Mouse (Mus musculus) thymus, postnatal 4 days (tissue): ENCODE measurements at regions not wholly inside any gene's neighbourhood (a gene's known extent, or its start where the extent isn't known, plus 50 kb on each side); places are given as distances from the start of the nearest gene placed in this dataset.
A peak's percentile ranks its signal among the peaks of the same experiment; 100 is the strongest.

ENCODE experiments used
- DNase-seq: peaks from one replicate; pipeline ENCODE4 v3.0.0; 2021

DNA sequence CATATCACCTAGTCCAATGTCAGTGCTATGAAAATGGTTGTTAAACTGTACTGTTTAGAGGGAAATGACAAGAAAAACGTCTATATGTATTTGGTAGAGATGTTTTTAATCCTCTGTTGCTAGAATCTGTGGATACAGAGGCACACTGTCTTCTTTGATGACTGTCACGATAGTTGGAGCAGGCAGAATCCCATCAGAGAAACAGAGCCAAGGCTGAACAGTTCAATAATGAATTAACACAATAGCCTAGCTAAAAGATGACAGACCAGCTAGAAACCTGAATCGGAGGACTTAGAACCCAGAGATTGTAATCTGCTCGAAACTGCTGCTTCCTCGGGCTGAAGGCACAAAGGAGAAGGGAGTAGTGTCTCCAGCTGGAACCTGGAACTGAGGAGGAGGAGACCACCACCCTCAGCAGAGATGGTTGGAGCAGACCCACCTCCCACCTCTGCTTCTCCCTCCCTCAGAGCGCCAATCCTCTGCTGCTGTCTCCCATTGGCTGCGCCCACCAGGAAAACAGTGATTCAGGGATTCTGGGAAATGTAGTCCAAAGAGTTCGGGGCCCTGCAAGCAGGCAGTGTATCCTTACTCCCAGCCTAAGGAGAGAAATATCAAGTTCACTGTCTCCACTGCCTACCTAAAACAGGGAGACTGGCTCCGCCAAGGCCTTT is 98.2 kb upstream of the Mgme1 start:
- DNase-seq = no peak

GRCm38 (mm10) chr2:144173358-144174106 is 96.9 kb upstream of the Mgme1 start:
- DNase-seq = no peak

DNA sequence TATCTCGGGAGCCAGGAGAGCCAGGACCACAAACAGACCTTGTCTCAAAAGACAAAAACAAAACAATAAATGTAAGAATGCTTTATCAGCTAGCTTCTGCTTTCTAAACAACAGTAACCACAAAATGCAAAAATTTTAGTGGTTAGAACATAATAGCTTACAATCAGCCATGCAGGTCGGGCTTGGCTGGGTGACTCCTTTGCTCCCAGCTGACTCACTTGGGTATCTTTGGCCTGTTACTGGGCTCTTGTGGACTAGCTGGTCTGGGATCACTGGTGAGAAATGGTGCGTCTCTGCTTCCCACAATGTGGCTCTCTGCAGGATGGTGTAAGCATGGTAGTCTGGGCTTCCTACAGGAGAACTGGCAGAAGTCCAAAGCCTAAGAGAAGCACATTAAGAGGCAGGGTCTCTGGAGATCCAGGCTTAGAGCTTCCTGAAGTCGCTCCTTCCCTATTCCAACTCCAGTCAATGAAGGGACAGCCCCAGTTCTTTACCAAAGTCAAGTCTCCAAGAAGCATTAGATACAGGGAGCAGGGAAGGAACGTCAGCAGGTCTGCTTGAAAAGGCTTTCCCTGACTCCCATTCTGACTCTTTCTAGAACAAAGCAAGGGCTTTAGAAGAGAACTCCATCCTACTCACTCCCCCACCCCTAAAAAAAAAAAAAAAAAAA is 96.0 kb upstream of the Mgme1 start:
- DNase-seq = no peak

DNA sequence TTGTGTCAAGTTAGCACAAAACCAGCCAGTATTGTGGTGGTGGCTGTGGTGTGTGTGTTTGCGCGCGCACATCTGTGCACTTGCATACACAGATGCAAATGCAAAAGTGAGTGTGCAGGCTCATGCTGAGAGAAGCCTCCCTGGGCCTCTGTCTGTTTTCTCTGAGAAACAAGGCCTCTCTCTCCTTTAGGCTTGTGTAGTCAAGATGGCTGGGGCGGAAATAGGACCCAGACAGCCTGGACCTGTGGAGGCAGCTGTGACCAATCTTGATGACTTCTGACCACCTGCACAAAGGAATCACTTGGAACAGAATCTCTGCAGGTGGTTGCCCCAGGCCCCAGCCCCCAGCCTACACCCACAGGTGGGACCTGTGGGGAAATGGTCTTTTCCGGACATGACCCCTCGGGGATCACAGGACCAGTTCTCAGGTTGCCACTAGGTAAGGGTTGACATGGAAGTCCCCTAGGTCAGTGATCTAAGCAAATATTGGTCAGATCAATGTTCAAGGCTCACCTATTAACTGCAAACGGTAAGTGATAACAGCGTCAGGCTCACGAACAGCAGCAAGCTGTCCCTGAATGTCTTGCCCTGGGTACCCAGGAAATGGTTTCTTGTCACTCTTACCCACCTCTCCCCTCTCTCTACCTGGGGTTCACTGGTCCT is 93.8 kb upstream of the Mgme1 start:
- no peak for DNase-seq

DNA sequence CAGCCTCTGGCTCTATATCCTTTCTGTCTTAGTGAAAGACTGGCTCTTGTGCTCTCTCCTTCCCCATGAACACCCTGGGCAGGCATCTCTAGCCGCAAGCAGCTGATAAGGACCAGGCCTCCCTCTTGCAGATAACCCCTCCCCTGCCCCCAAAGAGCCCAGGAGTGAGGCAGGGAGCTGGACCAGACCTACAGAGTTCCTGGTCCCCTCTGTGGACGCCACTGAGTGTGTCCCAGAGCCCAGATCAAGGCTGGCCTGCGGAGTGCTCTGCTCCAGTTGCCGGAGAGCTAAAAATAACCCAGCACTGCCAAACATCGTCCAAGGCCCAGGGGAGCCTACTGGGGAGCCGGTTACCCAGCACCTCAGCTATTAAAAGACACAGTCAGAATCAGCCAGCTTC is 93.2 kb upstream of the Mgme1 start:
- no peak for DNase-seq

GRCm38 (mm10) chr2:144177920-144178319 is 92.5 kb upstream of the Mgme1 start:
- DNase-seq = peak; percentile 35

- no peak for DNase-seq
These were observed 88.4 kb upstream of the Mgme1 start for GRCm38 (mm10) chr2:144182108-144182507.

- no peak for DNase-seq
These were observed 87.9 kb upstream of the Mgme1 start for GRCm38 (mm10) chr2:144182542-144182941.

GRCm38 (mm10) chr2:144183371-144183944 is 87.0 kb upstream of the Mgme1 start:
- no peak for DNase-seq

DNA sequence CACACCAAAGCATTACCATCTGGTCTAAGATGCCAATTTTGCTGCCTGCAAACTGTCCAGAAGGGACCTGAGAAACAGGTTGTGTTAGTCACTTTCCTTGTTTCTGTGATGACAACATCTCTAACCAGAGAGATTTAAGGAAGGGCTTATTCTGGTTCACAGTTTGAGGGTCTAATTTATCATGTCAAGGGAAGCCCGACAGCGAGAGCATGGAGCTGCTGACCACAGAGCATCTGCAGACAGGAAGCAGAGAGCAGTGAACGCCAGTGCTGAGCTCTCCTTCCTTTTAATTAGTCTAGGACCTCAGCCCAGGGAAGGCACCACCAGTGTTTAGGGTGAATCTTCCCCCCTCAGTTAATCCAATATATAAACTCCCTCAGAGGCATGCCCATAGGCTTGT is 85.3 kb upstream of the Mgme1 start:
- DNase-seq = no peak

GRCm38 (mm10) chr2:144186426-144186825 is 84.0 kb upstream of the Mgme1 start:
- no peak for DNase-seq

- no peak for DNase-seq
These were observed 82.4 kb upstream of the Mgme1 start for GRCm38 (mm10) chr2:144188076-144188475.

DNA sequence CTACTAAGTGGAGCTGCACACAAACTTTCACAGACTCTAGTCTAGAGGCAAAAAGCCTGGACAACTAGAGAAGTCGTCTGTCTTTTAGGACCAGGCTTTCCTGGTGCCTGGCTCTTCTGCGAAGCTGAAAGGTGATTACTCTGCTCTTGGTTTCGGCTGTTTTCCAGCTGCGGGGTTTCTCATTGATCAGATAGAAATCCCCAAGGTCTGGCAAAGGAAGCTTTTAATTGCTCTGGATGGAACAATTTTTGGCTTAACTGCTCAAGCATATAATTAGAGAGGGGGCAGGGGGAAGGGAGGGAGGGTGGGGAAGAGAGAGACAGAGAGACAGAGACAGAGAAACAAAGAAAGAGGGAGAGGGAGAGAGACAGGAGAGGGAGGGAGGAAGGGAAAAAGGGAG is 82.0 kb upstream of the Mgme1 start:
- no peak for DNase-seq

- DNase-seq = no peak
These were observed 80.7 kb upstream of the Mgme1 start for GRCm38 (mm10) chr2:144189756-144190155.

DNA sequence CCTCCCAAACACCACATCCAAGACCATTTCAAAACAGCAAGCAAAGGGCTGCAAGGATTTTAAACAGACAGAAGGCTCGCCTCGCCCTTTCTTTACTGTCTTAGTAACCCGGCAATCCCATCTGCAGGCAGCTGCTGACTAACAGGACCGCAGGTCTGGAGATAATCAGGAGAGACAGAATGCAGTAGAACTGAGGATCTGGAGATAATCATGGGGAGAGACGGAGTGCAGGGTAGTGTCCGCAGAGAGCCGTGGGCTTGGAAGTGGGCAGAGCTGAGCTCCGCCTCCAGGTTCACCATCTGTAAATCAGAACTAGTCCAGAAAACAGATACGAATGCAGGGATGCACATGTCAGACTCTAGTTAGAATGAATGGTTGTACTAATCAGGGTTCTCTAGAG is 79.4 kb upstream of the Mgme1 start:
- DNase-seq = no peak

GRCm38 (mm10) chr2:144191707-144192106 is 78.8 kb upstream of the Mgme1 start:
- no peak for DNase-seq

- DNase-seq = no peak
These were observed 78.0 kb upstream of the Mgme1 start for GRCm38 (mm10) chr2:144192428-144192827.

- DNase-seq = no peak
These were observed 74.6 kb upstream of the Mgme1 start for GRCm38 (mm10) chr2:144195851-144196250.

DNA sequence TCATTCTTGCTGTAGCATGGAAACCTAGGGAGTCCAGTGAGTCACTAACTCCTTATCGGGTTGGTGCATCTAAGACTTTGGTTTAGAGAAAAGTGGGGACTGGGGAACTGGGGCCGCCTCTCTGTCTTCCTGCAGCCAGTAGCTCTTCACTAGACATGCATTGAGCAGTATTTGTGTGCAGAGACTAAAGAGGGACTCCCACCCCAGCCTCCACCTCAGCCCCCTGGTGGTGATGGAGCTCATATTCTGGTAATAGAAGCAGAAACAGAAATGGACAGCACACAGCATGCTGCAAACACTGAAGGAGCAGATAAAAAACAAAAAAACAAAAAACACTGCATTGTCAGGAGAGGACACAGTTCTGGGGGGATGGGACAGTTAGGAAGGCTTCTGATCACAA is 73.3 kb upstream of the Mgme1 start:
- peak; percentile 77 for DNase-seq

DNA sequence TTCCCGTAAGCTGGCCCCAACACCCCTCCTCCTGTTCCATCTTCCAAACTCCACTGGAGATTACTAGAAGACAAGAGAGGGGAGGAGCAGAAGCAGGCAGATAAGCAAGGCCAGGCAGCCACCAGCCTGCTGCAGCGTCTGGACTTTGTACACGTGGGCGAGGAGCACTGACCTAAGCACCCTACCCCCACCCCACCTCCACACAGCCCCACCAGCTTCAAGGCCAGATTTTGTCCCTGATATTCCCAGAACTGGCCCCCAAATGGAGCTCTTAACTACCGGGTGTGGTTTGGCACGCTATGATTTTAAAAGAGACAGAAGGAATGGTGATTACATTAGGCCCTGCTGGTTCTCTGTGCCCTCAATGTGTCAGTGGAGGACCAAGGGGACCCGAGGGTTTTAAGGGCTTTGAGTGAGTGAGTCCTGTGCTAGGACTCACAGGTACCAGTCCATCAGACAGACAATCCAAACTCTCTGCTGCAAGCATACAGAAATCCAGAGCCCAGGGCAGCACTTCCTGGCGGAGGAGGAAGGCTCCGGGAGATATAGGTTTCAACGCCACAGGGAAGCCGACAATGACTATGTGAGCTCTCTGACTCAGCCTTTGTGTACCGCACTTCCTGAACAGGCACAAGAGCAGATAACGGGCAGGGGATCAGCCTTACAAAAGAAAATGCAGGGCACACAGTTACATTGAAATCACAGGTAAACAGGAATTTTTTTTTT is 72.0 kb upstream of the Mgme1 start:
- no peak for DNase-seq
